Mouse (Mus musculus) hindbrain, embryonic 16.5 days (tissue): ENCODE measurements around the gene Ankrd22. TPM values are rescaled to one million over a fixed set of nuclear protein-coding genes. Genes with fewer than 3 reads are reported as not detected.

ENCODE experiments used
- ATAC-seq: fragments of 200-750 bp; cut with Nextera tagmentation; 2 replicates; pipeline ENCODE4 v1.8.0; 2017; ENCODE audit warnings: moderate TSS enrichment, moderate library complexity
- H3K27ac ChIP-seq: fragments of 300-500 bp; sonication (generic); 2 replicates; pipeline ENCODE4 v1.5.1; 2014; ENCODE audit warnings: low read depth, mild to moderate bottlenecking, control low read depth, low read length, moderate library complexity
- H3K27me3 ChIP-seq: fragments of 300-500 bp; sonication (generic); replicated peaks from 2 replicates; pipeline ENCODE4 v1.6.1; 2014; ENCODE audit warnings: low read length; ENCODE audit not compliant: control insufficient read depth, insufficient read depth
- H3K36me3 ChIP-seq: fragments of 300-500 bp; sonication (generic); 2 replicates; pipeline ENCODE4 v1.6.1; 2014; ENCODE audit warnings: mild to moderate bottlenecking, low read length, moderate library complexity, mixed read lengths; ENCODE audit not compliant: control insufficient read depth, insufficient read depth
- H3K4me1 ChIP-seq: fragments of 300-500 bp; sonication (generic); 2 replicates; pipeline ENCODE4 v1.6.1; 2014; ENCODE audit warnings: low read depth, low read length; ENCODE audit not compliant: control insufficient read depth, insufficient read depth
- H3K4me2 ChIP-seq: fragments of 300-500 bp; sonication (generic); 2 replicates; pipeline ENCODE4 v1.6.1; 2014; ENCODE audit warnings: mild to moderate bottlenecking, low read length, control low read depth, moderate library complexity
- H3K4me3 ChIP-seq: fragments of 300-500 bp; sonication (generic); 2 replicates; pipeline ENCODE4 v1.5.1; 2014; ENCODE audit warnings: mild to moderate bottlenecking, low read length, control low read depth, moderate library complexity
- H3K9ac ChIP-seq: fragments of 300-500 bp; sonication (generic); 2 replicates; pipeline ENCODE4 v1.6.1; 2014; ENCODE audit warnings: low read depth, mild to moderate bottlenecking, control low read depth, low read length, moderate library complexity
- H3K9me3 ChIP-seq: fragments of 300-500 bp; sonication (generic); 2 replicates; pipeline ENCODE4 v1.6.1; 2014; ENCODE audit warnings: mild to moderate bottlenecking, low read length, moderate library complexity; ENCODE audit not compliant: control insufficient read depth
- WGBS: fragments of 180-500 bp; shearing (Covaris S2); extraction: QIAGEN DNeasy Blood & Tissue Kit; methylation state at CpG from one replicate; pipeline ENCODE4 v1.1.7; 2014; 5-methylcytosine and 5-hydroxymethylcytosine counted together
- polyA plus RNA-seq: library from polyadenylated mRNA; unstranded; fragments of >200 nt; fragmentation: Nextera tagmentation; extraction: Ambion mirVana; gene quantifications from 2 replicates; pipeline ENCODE4 v1.2.1, GENCODE M21; 2015

The Ankrd22 gene
- polyA plus RNA-seq, 1 experiment from 2014 or later: not detected

- no peaks in the 10 kb centered on the region for H3K9me3 ChIP-seq
- ATAC-seq: no peak
- no peak overlapping the region for H3K27ac ChIP-seq
- H3K27me3 ChIP-seq: no peaks in the 10 kb centered on the region
- 83% methylated on average over 1 of the region's 1 CpGs for WGBS
- H3K36me3 ChIP-seq: no peaks in the 10 kb centered on the region
- H3K4me3 ChIP-seq: no peak overlapping the region
- no peaks in the 10 kb centered on the region for H3K4me1 ChIP-seq
- H3K4me2 ChIP-seq: no peak overlapping the region
- H3K9ac ChIP-seq: no peak overlapping the region
Observed at GRCm38 (mm10) chr19:34119102-34119501, 46.8 kb downstream of the Ankrd22 start.

- no peaks in the 10 kb centered on the region for H3K36me3 ChIP-seq
Observed at GRCm38 (mm10) chr19:34104841-34105240, 61.0 kb downstream of the Ankrd22 start.

GRCm38 (mm10) chr19:34101888-34102287 is 64.0 kb downstream of the Ankrd22 start:
- Histone ChIP-seq H3K27ac (no peak overlapping the region), H3K4me2 (no peak overlapping the region), H3K27me3 (no peaks in the 10 kb centered on the region), H3K4me3 (no peak overlapping the region), H3K4me1 (no peaks in the 10 kb centered on the region), H3K9ac (no peak overlapping the region), H3K36me3 (no peaks in the 10 kb centered on the region), H3K9me3 (no peaks in the 10 kb centered on the region)
- no peak for ATAC-seq
- WGBS: 91% methylated on average over 7 of the region's 7 CpGs

More at GRCm38 (mm10) chr19:34104841-34105240, 61.0 kb downstream of the Ankrd22 start:
- Histone ChIP-seq H3K4me3 (no peak overlapping the region), H3K4me1 (no peaks in the 10 kb centered on the region), H3K27ac (no peak overlapping the region), H3K9ac (no peak overlapping the region), H3K27me3 (no peaks in the 10 kb centered on the region), H3K4me2 (no peak overlapping the region), H3K9me3 (no peaks in the 10 kb centered on the region)
- ATAC-seq: no peak
- 92% methylated on average over 3 of the region's 3 CpGs for WGBS

GRCm38 (mm10) chr19:34100633-34101032 is 65.2 kb downstream of the Ankrd22 start, which contains the start of gene Lipm:
TSS of gene Lipm (plus strand) at chr19:34100933.
- Histone ChIP-seq H3K27me3 (no peaks in the 10 kb centered on the region), H3K27ac (no peak within 1 kb of the TSS), H3K36me3 (no peaks in the 10 kb centered on the region), H3K9ac (no peak within 1 kb of the TSS), H3K9me3 (no peaks in the 10 kb centered on the region), H3K4me3 (no peak within 1 kb of the TSS), H3K4me1 (no peaks in the 10 kb centered on the region), H3K4me2 (no peak within 1 kb of the TSS)
- WGBS: 91% methylated on average over 4 of the region's 4 CpGs
- no peak for ATAC-seq

- no peak overlapping the region for H3K27ac ChIP-seq
- no peaks in the 10 kb centered on the region for H3K36me3 ChIP-seq
- WGBS: 65% methylated on average over 1 of the region's 1 CpGs
- H3K27me3 ChIP-seq: no peaks in the 10 kb centered on the region
- no peak for ATAC-seq
- H3K9ac ChIP-seq: no peak overlapping the region
- H3K4me3 ChIP-seq: no peak overlapping the region
- H3K9me3 ChIP-seq: no peaks in the 10 kb centered on the region
- H3K4me2 ChIP-seq: no peak overlapping the region
- H3K4me1 ChIP-seq: no peaks in the 10 kb centered on the region
Observed at GRCm38 (mm10) chr19:34096228-34096627, 69.6 kb downstream of the Ankrd22 start.

- Histone ChIP-seq H3K9ac (no peak overlapping the region), H3K4me2 (no peak overlapping the region), H3K27ac (no peak overlapping the region), H3K36me3 (no peaks in the 10 kb centered on the region), H3K27me3 (no peaks in the 10 kb centered on the region), H3K4me1 (no peaks in the 10 kb centered on the region), H3K4me3 (no peak overlapping the region), H3K9me3 (no peaks in the 10 kb centered on the region)
- no peak for ATAC-seq
- 84% methylated on average over 5 of the region's 5 CpGs for WGBS
Observed at GRCm38 (mm10) chr19:34095381-34095780, 70.5 kb downstream of the Ankrd22 start.

GRCm38 (mm10) chr19:34089011-34089680 is 76.7 kb downstream of the Ankrd22 start:
- no peaks in the 10 kb centered on the region for H3K27me3 ChIP-seq
- H3K27ac ChIP-seq: no peak overlapping the region
- no peak overlapping the region for H3K4me2 ChIP-seq
- H3K4me1 ChIP-seq: no peaks in the 10 kb centered on the region
- no peak overlapping the region for H3K9ac ChIP-seq
- no peaks in the 10 kb centered on the region for H3K36me3 ChIP-seq
- H3K4me3 ChIP-seq: no peak overlapping the region
- ATAC-seq: no peak
- WGBS: 72% methylated on average over 2 of the region's 3 CpGs
- H3K9me3 ChIP-seq: no peaks in the 10 kb centered on the region

GRCm38 (mm10) chr19:34078130-34078529 is 87.7 kb downstream of the Ankrd22 start:
- Histone ChIP-seq H3K9me3 (no peaks in the 10 kb centered on the region), H3K27me3 (no peaks in the 10 kb centered on the region), H3K4me1 (no peaks in the 10 kb centered on the region), H3K9ac (no peak overlapping the region), H3K27ac (no peak overlapping the region), H3K4me3 (no peak overlapping the region), H3K36me3 (no peaks in the 10 kb centered on the region), H3K4me2 (no peak overlapping the region)
- 89% methylated on average over 2 of the region's 2 CpGs for WGBS
- no peak for ATAC-seq

- H3K4me1 ChIP-seq: no peaks in the 10 kb centered on the region
- no peak for ATAC-seq
- H3K27me3 ChIP-seq: no peaks in the 10 kb centered on the region
- H3K9ac ChIP-seq: no peak overlapping the region
- H3K36me3 ChIP-seq: no peaks in the 10 kb centered on the region
- no peak overlapping the region for H3K27ac ChIP-seq
- H3K9me3 ChIP-seq: no peaks in the 10 kb centered on the region
- H3K4me3 ChIP-seq: no peak overlapping the region
- H3K4me2 ChIP-seq: no peak overlapping the region
Observed at GRCm38 (mm10) chr19:34074239-34074638, 91.6 kb downstream of the Ankrd22 start.
